8 mouse cellular contexts compared by ENCODE assay signal in the genomic region with DNA sequence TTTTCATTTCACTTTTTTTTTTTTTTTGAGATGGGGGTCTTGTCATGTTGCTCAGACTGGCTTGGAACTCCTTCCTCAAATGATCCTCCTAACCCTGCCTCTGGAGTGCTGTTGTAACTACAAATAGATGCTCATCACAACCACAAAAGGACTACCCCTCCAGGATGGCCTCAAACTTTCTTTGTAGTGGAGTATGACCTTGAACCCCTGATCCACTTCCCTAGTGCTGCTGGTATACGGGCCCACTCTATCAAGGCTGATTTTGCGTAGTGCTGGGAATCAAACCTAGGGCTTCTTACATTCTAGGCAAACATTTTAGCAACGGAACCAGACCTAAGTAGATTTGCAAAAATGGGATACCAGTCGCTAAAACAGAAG. TPM values are rescaled to one million over a fixed set of nuclear protein-coding genes. Genes with fewer than 3 reads are reported as not detected.
DNase-seq lines count a peak whose midpoint lies in the region; ATAC-seq lines count a peak whose summit lies in the region.

No protein-coding gene starts in this region.

- peak overlapping the region; percentile 70 for H3K4me3 ChIP-seq in intestine, embryonic 14.5 days (ENCODE audit: low read depth, low read length)

- H3K27me3 ChIP-seq in intestine, embryonic 14.5 days (replicated peaks; ENCODE audit: control insufficient read depth, insufficient read depth, low read length) = no peaks in the 10 kb centered on the region

- peak overlapping the region; percentile 92 for H3K27ac ChIP-seq in intestine, embryonic 14.5 days (ENCODE audit: low read depth)

- WGBS in intestine, embryonic 14.5 days = 16% methylated on average over 4 of the region's 4 CpGs

- peak overlapping the region; percentile 58 for H3K9ac ChIP-seq in intestine, embryonic 14.5 days (ENCODE audit: low read length)

- peak; percentile 14 for DNase-seq in adrenal gland, adult 8-10 months
- DNase-seq in adrenal gland, postnatal 10 days = no peak
- peak; percentile 12 for DNase-seq in retina, postnatal 1 day
- no peak for DNase-seq in retina, embryonic 14.5 days (ENCODE audit: low spot score)
- no peak for DNase-seq in intestine, embryonic 14.5 days (ENCODE audit: low spot score)
- peak; percentile 13 to 14 for DNase-seq in monocyte, adult 2 months (ENCODE audit: low read depth in 1 of 2, low spot score in 2 of 2)
- no peak for DNase-seq in yolk sac, embryonic 10.5 days (ENCODE audit: low spot score)
- no peak for DNase-seq in ovary, postnatal 10 days (ENCODE audit: low spot score)

- no peak for ATAC-seq in intestine, embryonic 14.5 days (replicated peaks; ENCODE audit: low FRiP score, low TSS enrichment, low read depth)

- H3K9me3 ChIP-seq in intestine, embryonic 14.5 days (ENCODE audit: control insufficient read depth, low read length) = no peaks in the 10 kb centered on the region

- H3K4me1 ChIP-seq in intestine, embryonic 14.5 days (replicated peaks; ENCODE audit: control insufficient read depth, insufficient read depth, low read length) = peaks cover 14% of the 10 kb centered on the region

- peak overlapping the region; percentile 58 for H3K4me2 ChIP-seq in intestine, embryonic 14.5 days (ENCODE audit: low read length)

- H3K36me3 ChIP-seq in intestine, embryonic 14.5 days (ENCODE audit: control insufficient read depth, insufficient read depth, low read length) = no peaks in the 10 kb centered on the region

RNA-seq across cellular contexts. Expression of a gene that starts 0.9 kb away (rescaled TPM):
- 100 to 1,000 TPM in 2 of 4 experiments, 10 to 100 TPM in 2; 78.2 to 176 (median 131) TPM for total RNA-seq in adrenal gland, adult 8-10 months (2022)
- total RNA-seq in adrenal gland, postnatal 10 days (2021) = 10 to 100 TPM; 76.6 to 82.1 TPM
- 82.1 and 88.2 TPM in 2 replicates for polyA plus RNA-seq in intestine, embryonic 14.5 days (2014; fragmentation: Nextera tagmentation; extraction: Ambion mirVana)

Comparison
In these comparisons a context has a peak if more than half of its experiments do, and no peak if none do; other contexts are left out.
1. DNase-seq: peak in adrenal gland, adult 8-10 months (single experiment), retina, postnatal 1 day (single experiment) and monocyte, adult 2 months (2 of 2); none in adrenal gland, postnatal 10 days (single experiment), retina, embryonic 14.5 days (single experiment), intestine, embryonic 14.5 days (single experiment), yolk sac, embryonic 10.5 days (single experiment) and ovary, postnatal 10 days (single experiment).